Mouse (Mus musculus) myocyte (in vitro differentiated cells): ENCODE results near the gene Lyrm9.

ENCODE experiments used
- CEBPB ChIP-seq: IDR thresholded peaks from 2 replicates; pipeline ENCODE4 v1.6.1; 2011; ENCODE audit warnings: mild to moderate bottlenecking, moderate library complexity; ENCODE audit not compliant: poor library complexity, insufficient read depth, severe bottlenecking
- MAX ChIP-seq: IDR thresholded peaks from one replicate; pipeline ENCODE4 v1.6.1; 2011; ENCODE audit warnings: low read depth, mild to moderate bottlenecking, control low read depth
- MYOG ChIP-seq, 3 experiments: IDR thresholded peaks; one replicate each; pipeline ENCODE4 v1.6.1; 2011; ENCODE audit warnings: control low read depth in 2 of 3, low read depth in 2 of 3, mild to moderate bottlenecking in 2 of 3; ENCODE audit not compliant: insufficient read length in 2 of 3, control insufficient read depth in 1 of 3, insufficient read depth in 1 of 3
- POLR2A ChIP-seq: IDR thresholded peaks from one replicate; pipeline ENCODE4 v1.6.1; 2011; ENCODE audit warnings: low read depth, mild to moderate bottlenecking, control low read depth, moderate library complexity; ENCODE audit not compliant: insufficient read length
- TCF12 ChIP-seq: IDR thresholded peaks from one replicate; pipeline ENCODE4 v1.6.1; 2011; ENCODE audit warnings: mild to moderate bottlenecking, control low read depth; ENCODE audit not compliant: poor library complexity, insufficient read depth, severe bottlenecking
- USF1 ChIP-seq: IDR thresholded peaks from one replicate; pipeline ENCODE4 v1.6.1; 2011; ENCODE audit warnings: low read depth, mild to moderate bottlenecking, control low read depth, moderate library complexity

DNA sequence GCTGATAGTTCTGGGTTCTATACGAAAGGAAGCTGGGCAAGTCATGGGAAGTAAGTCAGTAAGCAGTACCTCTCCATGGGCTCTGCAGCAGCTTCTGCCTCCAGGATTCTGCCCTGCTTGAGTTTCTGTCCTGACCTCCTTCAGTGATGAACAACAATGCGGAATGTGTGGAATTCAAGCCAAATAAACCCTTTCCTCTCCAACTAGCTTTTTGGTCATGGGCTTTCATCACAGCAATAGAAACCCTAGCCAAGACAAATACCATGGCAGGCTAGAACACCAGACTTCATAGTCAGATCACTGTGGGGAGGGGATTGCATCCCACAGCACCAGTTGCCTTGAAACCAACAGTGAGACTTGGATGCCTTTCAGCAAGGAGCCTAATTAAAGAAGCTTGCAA is 46.4 kb downstream of the Lyrm9 start:
- TF ChIP-seq TCF12 (no peak), POLR2A (no peak), MYOG (IDR thresholded peaks at IDR 0.05; ENCODE audit: control insufficient read depth in 1 of 3, insufficient read depth in 1 of 3, insufficient read length in 2 of 3, low read depth in 2 of 3) (no peak), MAX (no peak), CEBPB (no peak), USF1 (no peak)
